Mouse (Mus musculus) ES-E14 (cell line): Measurements from ENCODE around the gene Acsl4. TPM values are rescaled to one million over a fixed set of nuclear protein-coding genes. Genes with fewer than 3 reads are reported as not detected.

Experiments
- DNase-seq: peaks from one replicate; pipeline ENCODE4 v3.0.0-alpha.2; 2013; ENCODE audit warnings: low read depth, low spot score
- H3K27ac ChIP-seq: 2 replicates; pipeline ENCODE4 v1.5.1; 2012; ENCODE audit warnings: low read depth, mild to moderate bottlenecking, low read length, moderate library complexity, mixed read lengths; ENCODE audit not compliant: poor library complexity, insufficient read depth, severe bottlenecking
- H3K36me3 ChIP-seq: 2 replicates; pipeline ENCODE4 v1.6.1; 2012; ENCODE audit warnings: mild to moderate bottlenecking, low read length, moderate library complexity, mixed read lengths; ENCODE audit not compliant: control insufficient read depth, poor library complexity, insufficient read depth, severe bottlenecking
- H3K4me1 ChIP-seq, 2 experiments: fragments of 150-350 bp in 1 of 2; sonication (generic) in 1 of 2; 2 replicates each; pipeline ENCODE4 v1.6.1; 2012; ENCODE audit warnings: low read length in 2 of 2, mild to moderate bottlenecking in 1 of 2, mixed read lengths in 1 of 2; ENCODE audit not compliant: control insufficient read depth in 2 of 2, insufficient read depth in 2 of 2, poor library complexity in 1 of 2
- H3K4me3 ChIP-seq, 2 experiments: fragments of 150-350 bp in 1 of 2; sonication (generic) in 1 of 2; 2 replicates each; pipeline ENCODE4 v1.5.1; 2012; ENCODE audit warnings: low read length in 2 of 2, low read depth in 1 of 2, mild to moderate bottlenecking in 1 of 2, mixed read lengths in 1 of 2; ENCODE audit not compliant: insufficient read depth in 1 of 2, poor library complexity in 1 of 2, severe bottlenecking in 1 of 2
- H3K9ac ChIP-seq: 2 replicates; pipeline ENCODE4 v1.6.1; 2012; ENCODE audit warnings: low read depth, mild to moderate bottlenecking, low read length, mixed read lengths; ENCODE audit not compliant: poor library complexity, insufficient read depth, severe bottlenecking
- H3K9me3 ChIP-seq: fragments of 150-350 bp; sonication (generic); 2 replicates; pipeline ENCODE4 v1.6.1; 2012; ENCODE audit warnings: low read depth, mild to moderate bottlenecking, low read length; ENCODE audit not compliant: control insufficient read depth, insufficient read depth
- CHD2 ChIP-seq: IDR thresholded peaks from 2 replicates; pipeline ENCODE4 v1.6.1; 2014; ENCODE audit warnings: mild to moderate bottlenecking, low read depth, low read length, inconsistent platforms
- HCFC1 ChIP-seq: IDR thresholded peaks from 2 replicates; pipeline ENCODE4 v1.6.1; 2012; ENCODE audit warnings: low read length, inconsistent platforms, borderline replicate concordance; ENCODE audit not compliant: insufficient read depth
- MAFK ChIP-seq: IDR thresholded peaks from 2 replicates; pipeline ENCODE4 v1.6.1; 2014; ENCODE audit warnings: mild to moderate bottlenecking, low read depth, low read length, inconsistent platforms; ENCODE audit not compliant: insufficient read depth
- ZC3H11A ChIP-seq: IDR thresholded peaks from 2 replicates; pipeline ENCODE4 v1.6.1; 2012; ENCODE audit warnings: low read depth, mild to moderate bottlenecking, inconsistent platforms, low read length, borderline replicate concordance
- ZNF384 ChIP-seq: IDR thresholded peaks from 2 replicates; pipeline ENCODE4 v1.6.1; 2012; ENCODE audit warnings: low read depth, low read length, inconsistent platforms
- in situ Hi-C, 2 experiments: fragments of 600-800 bp; cut with MboI; formaldehyde crosslinking; loops; one replicate each; pipeline ENCODE4 v1.15.1; 2025; ENCODE audit warnings: low sequenced_read_pairs in 2 of 2, inconsistent platforms in 1 of 2; ENCODE audit not compliant: unreplicated experiment in 2 of 2
- total RNA-seq: library from RNA; depleted of rRNA; stranded (reverse); fragments of 300-350 nt; gene quantifications from 2 replicates; pipeline ENCODE4 v1.2.3, GENCODE M21; 2012

The Acsl4 gene
- total RNA-seq, 1 experiment = 28.5 TPM

GRCm38 (mm10) chrX:142398621-142399020 is 8.3 kb upstream of the Acsl4 start:
- no peaks in the 10 kb centered on the region for H3K36me3 ChIP-seq
- no peak overlapping the region for H3K9ac ChIP-seq
- H3K9me3 ChIP-seq = no peaks in the 10 kb centered on the region
- no peak for DNase-seq
- no peak overlapping the region for H3K4me3 ChIP-seq
- no peaks in the 10 kb centered on the region for H3K4me1 ChIP-seq
- in situ Hi-C loops = no loop called here
- TF ChIP-seq ZNF384 (no peak), ZC3H11A (no peak), HCFC1 (no peak), CHD2 (no peak), MAFK (no peak)
- H3K27ac ChIP-seq = no peak overlapping the region

GRCm38 (mm10) chrX:142390909-142391265 is 552 bp upstream of the Acsl4 start:
- H3K9ac ChIP-seq = peak overlapping the region; percentile 82; the same call in 1 of the 2 replicates
- H3K9me3 ChIP-seq = no peaks in the 10 kb centered on the region
- H3K27ac ChIP-seq = peak overlapping the region; percentile 62
- peak overlapping the region; percentile 71 to 88 for H3K4me3 ChIP-seq
- H3K36me3 ChIP-seq = no peaks in the 10 kb centered on the region
- no peak for DNase-seq
- no peak for TF ChIP-seq CHD2
- TF ChIP-seq ZC3H11A = no peak
- TF ChIP-seq MAFK = no peak
- TF ChIP-seq ZNF384 = no peak
- no peak for TF ChIP-seq HCFC1
- peaks cover 0 to 2% of the 10 kb centered on the region in 2 experiments; a peak in 1 of 4 replicates for H3K4me1 ChIP-seq
- in situ Hi-C loops = no loop called here

GRCm38 (mm10) chrX:142389581-142390159 is 665 bp downstream of the Acsl4 start:
- peak overlapping the region; percentile 79 to 88 for H3K4me3 ChIP-seq
- H3K9ac ChIP-seq = peak overlapping the region; percentile 90
- no peak for DNase-seq
- no peak overlapping the region for H3K27ac ChIP-seq
- in situ Hi-C loops = no loop called here
- H3K36me3 ChIP-seq = no peaks in the 10 kb centered on the region
- no peaks in the 10 kb centered on the region for H3K9me3 ChIP-seq
- TF ChIP-seq ZNF384 (no peak), CHD2 (no peak), HCFC1 (no peak), ZC3H11A (no peak), MAFK (no peak)
- H3K4me1 ChIP-seq = peaks cover 0 to 2% of the 10 kb centered on the region in 2 experiments; a peak in 1 of 4 replicates

- Histone ChIP-seq H3K4me1 (peaks cover 0 to 2% of the 10 kb centered on the region in 2 experiments; a peak in 1 of 4 replicates), H3K9me3 (no peaks in the 10 kb centered on the region), H3K9ac (no peak overlapping the region), H3K27ac (no peak overlapping the region), H3K4me3 (no peak overlapping the region), H3K36me3 (no peaks in the 10 kb centered on the region)
- no peak for DNase-seq
- in situ Hi-C loops = no loop called here
- TF ChIP-seq MAFK (no peak), CHD2 (no peak), HCFC1 (no peak), ZC3H11A (no peak), ZNF384 (no peak)
Observed at GRCm38 (mm10) chrX:142388141-142388540, 2.2 kb downstream of the Acsl4 start.

- no peaks in the 10 kb centered on the region for H3K36me3 ChIP-seq
- no peak overlapping the region for H3K4me3 ChIP-seq
- in situ Hi-C loops = no loop called here
- no peaks in the 10 kb centered on the region for H3K9me3 ChIP-seq
- peaks cover 0 to 2% of the 10 kb centered on the region in 2 experiments; a peak in 1 of 4 replicates for H3K4me1 ChIP-seq
- no peak for DNase-seq
- TF ChIP-seq HCFC1 (no peak), MAFK (no peak), ZNF384 (no peak), CHD2 (no peak), ZC3H11A (no peak)
- no peak overlapping the region for H3K9ac ChIP-seq
- no peak overlapping the region for H3K27ac ChIP-seq
Observed at GRCm38 (mm10) chrX:142387634-142388033, 2.7 kb downstream of the Acsl4 start.
